Mouse (Mus musculus) midbrain, embryonic 12.5 days (tissue): ENCODE results near the gene Lyve1. TPM values are rescaled to one million over a fixed set of nuclear protein-coding genes. Genes with fewer than 3 reads are reported as not detected.
"Not testable (repeated sequence)": the region's sequence is repeated elsewhere in the genome, so short reads cannot be mapped to it uniquely, and the experiment has no call there.

Experiments
- ATAC-seq: fragments of 200-750 bp; cut with Nextera tagmentation; 2 replicates; pipeline ENCODE4 v1.8.0; 2017; ENCODE audit warnings: low read depth, moderate TSS enrichment, moderate library complexity; ENCODE audit not compliant: low FRiP score
- H3K27ac ChIP-seq: fragments of 300-500 bp; sonication (generic); replicated peaks from 2 replicates; pipeline ENCODE4 v1.5.1; 2016; ENCODE audit warnings: mild to moderate bottlenecking
- H3K27me3 ChIP-seq: fragments of 300-500 bp; sonication (generic); 2 replicates; pipeline ENCODE4 v1.6.1; 2016; ENCODE audit warnings: mild to moderate bottlenecking
- H3K36me3 ChIP-seq: fragments of 300-500 bp; sonication (generic); 2 replicates; pipeline ENCODE4 v1.6.1; 2016
- H3K4me1 ChIP-seq: fragments of 300-500 bp; sonication (generic); 2 replicates; pipeline ENCODE4 v1.6.1; 2016
- H3K4me2 ChIP-seq: fragments of 300-500 bp; sonication (generic); replicated peaks from 2 replicates; pipeline ENCODE4 v1.6.1; 2016; ENCODE audit warnings: mild to moderate bottlenecking, moderate library complexity
- H3K4me3 ChIP-seq: fragments of 300-500 bp; sonication (generic); 2 replicates; pipeline ENCODE4 v1.5.1; 2016; ENCODE audit warnings: mild to moderate bottlenecking
- H3K9ac ChIP-seq: fragments of 300-500 bp; sonication (generic); replicated peaks from 2 replicates; pipeline ENCODE4 v1.6.1; 2016; ENCODE audit warnings: mild to moderate bottlenecking, moderate library complexity
- H3K9me3 ChIP-seq: fragments of 300-500 bp; sonication (generic); 2 replicates; pipeline ENCODE4 v1.6.1; 2016; ENCODE audit warnings: mild to moderate bottlenecking
- WGBS: fragments of 180-500 bp; shearing (Covaris S2); methylation state at CpG from one replicate; pipeline ENCODE4 v1.1.7; 2016; 5-methylcytosine and 5-hydroxymethylcytosine counted together
- polyA plus RNA-seq: library from polyadenylated mRNA; unstranded; fragments of >200 nt; fragmentation: Nextera tagmentation; extraction: Ambion mirVana; gene quantifications from 2 replicates; pipeline ENCODE4 v1.2.1, GENCODE M21; 2016

Gene Lyve1
- 5.2 and 9.2 TPM in 2 replicates for polyA plus RNA-seq

GRCm38 (mm10) chr7:110862751-110863289, at the start of gene Lyve1:
Gene Lyve1 (minus strand): TSS chr7:110863239.
- no peaks in the 10 kb centered on the region for H3K36me3 ChIP-seq
- no peaks in the 10 kb centered on the region for H3K9me3 ChIP-seq
- ATAC-seq: no peak
- 82% methylated on average over 12 of the region's 12 CpGs for WGBS
- H3K9ac ChIP-seq: no peak within 1 kb of the TSS
- H3K4me3 ChIP-seq: no peak within 1 kb of the TSS
- H3K4me2 ChIP-seq: no peak within 1 kb of the TSS
- H3K27me3 ChIP-seq: no peaks in the 10 kb centered on the region
- H3K27ac ChIP-seq: no peak within 1 kb of the TSS
- peaks cover 5% of the 10 kb centered on the region; the same call in 1 of the 2 replicates for H3K4me1 ChIP-seq

DNA sequence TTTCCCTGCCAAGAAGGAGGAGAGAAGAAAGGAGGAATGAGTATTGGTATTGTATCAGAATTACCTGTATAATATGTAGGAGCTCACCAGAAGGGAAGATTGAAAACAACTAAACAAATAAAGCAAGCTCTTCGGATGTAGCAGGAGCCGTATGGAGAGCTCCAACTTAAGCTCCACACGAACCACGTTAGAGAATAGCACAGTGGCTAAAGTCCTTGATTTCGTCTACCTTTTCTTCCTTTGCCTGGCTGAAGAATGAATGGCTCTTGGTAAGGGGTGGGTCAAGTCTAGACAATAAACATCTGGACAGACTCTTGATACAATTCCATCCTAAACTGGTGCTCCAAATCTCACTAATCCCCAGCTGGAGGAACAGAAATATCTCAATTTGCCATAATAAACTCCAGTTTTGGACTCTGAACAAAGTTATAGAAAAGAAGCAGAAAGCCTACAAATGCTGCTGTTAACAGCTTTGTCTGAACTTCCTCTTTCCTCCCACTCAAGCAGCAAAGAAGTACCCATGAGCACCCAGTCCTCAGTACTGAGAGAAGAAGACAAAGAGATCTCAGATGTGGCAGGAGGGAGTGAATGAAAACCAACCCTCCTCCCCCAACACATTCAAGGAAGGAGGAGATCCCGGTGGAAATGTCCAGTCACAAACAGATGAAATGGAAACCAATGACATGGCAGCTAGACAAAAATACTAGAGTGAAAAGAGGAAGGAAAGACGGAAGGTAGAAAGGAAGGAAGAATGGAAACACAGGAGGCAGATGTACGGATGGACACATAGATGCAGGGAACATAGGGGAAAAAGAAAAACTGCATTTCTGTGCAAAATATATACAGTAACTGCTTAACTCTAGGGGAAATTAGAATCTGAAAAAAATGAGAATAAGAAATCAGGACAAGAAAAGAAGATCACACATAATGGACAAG, 45.4 kb upstream of the Lyve1 start:
- no peaks in the 10 kb centered on the region for H3K36me3 ChIP-seq
- ATAC-seq: no peak

DNA sequence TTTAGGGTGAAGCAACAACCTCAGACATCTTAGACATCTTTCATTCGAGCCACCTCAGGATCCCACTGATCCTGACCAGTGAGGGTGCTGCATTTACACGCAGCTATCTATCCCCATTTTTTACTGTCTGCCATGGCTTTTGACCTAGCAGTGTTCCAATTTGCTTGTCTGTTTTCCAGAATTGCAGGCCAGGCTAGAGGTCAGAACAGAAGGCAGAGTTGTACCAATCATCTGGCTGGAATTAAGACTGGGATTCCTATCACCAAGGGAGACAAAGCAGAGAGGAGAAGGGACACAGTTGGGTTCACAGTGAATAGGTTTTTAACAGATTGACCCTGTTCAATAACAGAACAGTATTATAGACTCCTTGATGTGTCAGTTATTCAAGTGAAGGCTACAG, 43.5 kb upstream of the Lyve1 start:
- ATAC-seq: no peak
- no peaks in the 10 kb centered on the region for H3K27me3 ChIP-seq
- no peaks in the 10 kb centered on the region for H3K36me3 ChIP-seq
- no peak overlapping the region for H3K4me2 ChIP-seq
- H3K9me3 ChIP-seq: no peaks in the 10 kb centered on the region
- H3K4me3 ChIP-seq: no peak overlapping the region
- H3K27ac ChIP-seq: no peak overlapping the region
- 84% methylated on average over 2 of the region's 2 CpGs for WGBS
- no peaks in the 10 kb centered on the region for H3K4me1 ChIP-seq
- no peak overlapping the region for H3K9ac ChIP-seq

More for the DNA sequence above, 45.4 kb upstream of the Lyve1 start:
- H3K9ac ChIP-seq: no peak overlapping the region
- no peak overlapping the region for H3K4me2 ChIP-seq
- no peak overlapping the region for H3K27ac ChIP-seq
- no peaks in the 10 kb centered on the region for H3K4me1 ChIP-seq
- no peaks in the 10 kb centered on the region for H3K9me3 ChIP-seq
- no peak overlapping the region for H3K4me3 ChIP-seq
- no peaks in the 10 kb centered on the region for H3K27me3 ChIP-seq
- 78% methylated on average over 8 of the region's 8 CpGs for WGBS

DNA sequence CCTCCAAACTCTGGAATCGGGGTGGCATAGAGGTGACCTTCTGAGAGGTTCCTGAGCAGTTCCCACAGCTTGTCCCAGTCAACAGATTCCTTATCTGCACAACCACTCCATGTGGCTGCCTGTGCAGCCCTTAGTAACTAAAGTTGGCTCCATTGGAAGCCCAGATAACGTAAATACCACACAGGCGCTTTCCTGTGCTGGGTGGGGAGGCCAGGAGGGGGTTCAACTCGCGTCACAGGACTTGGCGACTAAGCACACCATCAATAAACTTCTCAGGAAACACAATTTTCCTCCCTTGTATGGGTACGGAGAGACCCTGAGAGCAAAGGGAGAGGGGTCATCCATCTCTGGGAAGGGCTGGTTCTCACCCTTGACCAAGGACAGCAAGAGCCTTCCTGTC, 40.2 kb upstream of the Lyve1 start:
- H3K9me3 ChIP-seq: no peaks in the 10 kb centered on the region
- no peaks in the 10 kb centered on the region for H3K36me3 ChIP-seq
- 79% methylated on average over 7 of the region's 7 CpGs for WGBS
- no peaks in the 10 kb centered on the region for H3K27me3 ChIP-seq
- no peak overlapping the region for H3K9ac ChIP-seq
- no peak overlapping the region for H3K27ac ChIP-seq
- no peak overlapping the region for H3K4me2 ChIP-seq
- H3K4me1 ChIP-seq: no peaks in the 10 kb centered on the region
- ATAC-seq: no peak
- no peak overlapping the region for H3K4me3 ChIP-seq

DNA sequence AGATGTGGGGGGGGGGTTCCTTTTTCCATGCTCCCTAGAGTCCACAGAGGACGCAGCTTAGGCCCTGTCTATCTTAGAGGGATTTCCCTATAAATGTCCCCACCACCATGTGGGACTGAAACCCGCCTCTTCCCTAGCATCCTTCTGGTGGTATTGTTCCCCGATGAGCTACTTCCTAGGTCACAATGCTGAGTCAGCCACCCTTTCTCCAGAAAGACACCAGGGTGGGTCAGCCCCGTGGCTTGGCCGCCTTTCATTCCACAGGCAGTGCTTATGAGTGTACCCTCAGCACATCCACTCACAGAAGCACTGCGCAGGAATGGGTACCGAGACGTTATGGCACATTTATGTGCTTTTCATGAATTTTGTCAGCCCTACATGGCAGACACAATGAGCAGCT, 34.2 kb upstream of the Lyve1 start:
- no peaks in the 10 kb centered on the region for H3K9me3 ChIP-seq
- H3K9ac ChIP-seq: no peak overlapping the region
- H3K36me3 ChIP-seq: no peaks in the 10 kb centered on the region
- H3K27ac ChIP-seq: no peak overlapping the region
- no peak overlapping the region for H3K4me2 ChIP-seq
- H3K27me3 ChIP-seq: no peaks in the 10 kb centered on the region
- 83% methylated on average over 8 of the region's 8 CpGs for WGBS
- no peak for ATAC-seq
- H3K4me1 ChIP-seq: no peaks in the 10 kb centered on the region
- no peak overlapping the region for H3K4me3 ChIP-seq

DNA sequence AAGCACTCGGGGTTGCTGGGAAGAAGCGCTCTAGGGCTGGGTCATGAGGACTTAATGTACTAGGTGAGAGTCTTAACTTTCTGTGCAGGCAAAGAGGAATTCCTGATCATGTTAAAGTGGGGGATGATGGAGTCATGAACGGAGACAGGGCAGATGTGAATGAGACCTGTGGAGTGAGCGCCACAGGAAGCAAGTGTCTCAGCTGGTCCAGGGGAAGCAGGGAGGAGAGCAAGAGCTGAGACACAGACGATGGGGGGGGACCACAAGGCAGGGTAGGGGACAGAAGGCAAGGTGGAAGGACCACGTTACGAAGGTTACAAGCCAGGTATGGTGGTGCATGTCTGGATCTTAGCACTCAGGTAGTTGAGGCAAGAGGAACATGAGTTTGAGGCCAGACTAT, 33.4 kb upstream of the Lyve1 start:
- WGBS: 90% methylated on average over 7 of the region's 7 CpGs
- no peak overlapping the region for H3K4me2 ChIP-seq
- no peaks in the 10 kb centered on the region for H3K36me3 ChIP-seq
- H3K9me3 ChIP-seq: no peaks in the 10 kb centered on the region
- H3K27ac ChIP-seq: no peak overlapping the region
- no peak overlapping the region for H3K9ac ChIP-seq
- no peak for ATAC-seq
- no peaks in the 10 kb centered on the region for H3K4me1 ChIP-seq
- H3K4me3 ChIP-seq: no peak overlapping the region
- no peaks in the 10 kb centered on the region for H3K27me3 ChIP-seq

DNA sequence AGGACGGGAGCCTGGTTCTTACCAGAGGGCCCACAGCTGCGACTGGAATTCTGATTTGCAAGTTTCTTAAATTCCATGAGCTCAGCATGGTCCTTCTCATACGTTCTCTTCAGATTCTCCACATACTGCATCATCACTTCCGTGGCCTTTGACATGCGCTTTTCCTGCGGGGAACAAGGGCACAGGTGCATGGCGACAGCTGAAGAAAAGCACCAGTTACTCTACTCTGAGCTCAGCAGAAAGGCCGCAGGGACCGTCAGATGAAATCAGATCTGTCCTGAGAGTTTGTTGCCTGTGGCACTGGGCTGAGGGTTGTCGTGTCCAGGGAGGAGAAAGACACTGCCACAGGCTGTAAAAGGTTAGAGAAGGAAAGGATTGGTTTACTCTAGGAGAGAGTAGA, 32.7 kb upstream of the Lyve1 start:
- not testable (repeated sequence) for H3K4me2 ChIP-seq, H3K9me3 ChIP-seq, H3K36me3 ChIP-seq, H3K4me3 ChIP-seq, ATAC-seq, H3K27ac ChIP-seq, H3K9ac ChIP-seq, H3K4me1 ChIP-seq, H3K27me3 ChIP-seq
- WGBS: 84% methylated on average over 10 of the region's 10 CpGs

DNA sequence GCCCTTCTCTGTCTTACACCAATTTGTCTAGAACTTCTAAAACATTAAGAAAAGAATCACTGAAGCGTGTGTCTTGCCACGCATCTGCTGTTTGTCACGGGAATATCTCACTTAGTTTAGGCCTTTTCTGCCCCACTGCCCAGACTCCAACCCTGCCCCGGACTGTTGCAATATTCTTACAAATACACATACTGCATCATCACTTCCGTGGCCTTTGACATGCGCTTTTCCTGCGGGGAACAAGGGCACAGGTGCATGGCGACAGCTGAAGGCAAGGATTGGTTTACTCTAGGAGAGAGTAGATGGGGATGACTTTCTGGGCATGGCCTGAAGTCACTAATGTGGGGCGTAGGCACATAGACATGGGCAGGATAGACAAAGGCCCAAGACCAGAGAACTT, 31.6 kb upstream of the Lyve1 start:
- 86% methylated on average over 9 of the region's 9 CpGs for WGBS
- H3K9me3 ChIP-seq: no peaks in the 10 kb centered on the region
- no peak overlapping the region for H3K9ac ChIP-seq
- H3K27ac ChIP-seq: no peak overlapping the region
- H3K4me2 ChIP-seq: no peak overlapping the region
- no peaks in the 10 kb centered on the region for H3K27me3 ChIP-seq
- H3K36me3 ChIP-seq: no peaks in the 10 kb centered on the region
- H3K4me1 ChIP-seq: no peaks in the 10 kb centered on the region
- H3K4me3 ChIP-seq: no peak overlapping the region
- no peak for ATAC-seq

DNA sequence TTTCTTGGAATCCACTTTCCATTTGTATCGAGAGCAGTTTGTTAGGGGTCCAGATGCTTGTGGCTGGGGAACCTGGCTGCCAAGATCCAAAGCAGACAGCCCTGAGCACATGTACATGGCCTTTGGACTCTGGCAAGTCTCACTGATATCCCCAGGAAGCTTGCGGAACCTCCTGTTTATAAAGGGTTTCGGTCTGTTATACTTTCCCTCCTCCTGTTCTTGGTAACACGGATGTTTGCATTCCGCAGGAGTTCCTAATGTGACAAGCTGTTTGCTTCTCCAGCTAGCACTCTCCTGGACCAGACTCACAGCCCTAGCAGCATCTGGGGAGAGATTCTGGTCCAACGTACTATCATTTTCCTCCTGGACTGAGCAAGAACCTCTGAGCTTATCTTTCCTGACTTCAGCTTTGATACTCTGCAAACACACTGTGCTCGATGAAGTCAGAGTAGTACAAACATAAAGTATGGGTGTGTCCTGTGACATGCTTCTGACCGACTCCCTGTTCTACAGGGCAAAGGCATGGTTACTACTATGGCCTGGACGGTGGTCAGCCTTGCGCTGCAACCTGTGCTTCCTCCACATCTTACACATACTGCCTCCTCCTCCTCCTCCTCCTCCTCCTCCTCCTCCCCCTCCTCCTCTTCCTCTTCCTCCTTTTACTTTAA, 31.0 kb upstream of the Lyve1 start:
- H3K4me2 ChIP-seq: no peak overlapping the region
- H3K27me3 ChIP-seq: no peaks in the 10 kb centered on the region
- H3K36me3 ChIP-seq: no peaks in the 10 kb centered on the region
- no peak overlapping the region for H3K4me3 ChIP-seq
- WGBS: 82% methylated on average over 10 of the region's 10 CpGs
- no peak overlapping the region for H3K27ac ChIP-seq
- no peak overlapping the region for H3K9ac ChIP-seq
- no peak for ATAC-seq
- H3K9me3 ChIP-seq: no peaks in the 10 kb centered on the region
- H3K4me1 ChIP-seq: no peaks in the 10 kb centered on the region

- H3K4me2 ChIP-seq: no peak overlapping the region
- no peaks in the 10 kb centered on the region for H3K4me1 ChIP-seq
- H3K27me3 ChIP-seq: no peaks in the 10 kb centered on the region
- H3K36me3 ChIP-seq: no peaks in the 10 kb centered on the region
- no peaks in the 10 kb centered on the region for H3K9me3 ChIP-seq
- H3K27ac ChIP-seq: no peak overlapping the region
- no peak overlapping the region for H3K9ac ChIP-seq
- 79% methylated on average over 9 of the region's 9 CpGs for WGBS
- ATAC-seq: no peak
- no peak overlapping the region for H3K4me3 ChIP-seq
Observed at GRCm38 (mm10) chr7:110891501-110891986, 28.5 kb upstream of the Lyve1 start.

- no peaks in the 10 kb centered on the region for H3K27me3 ChIP-seq
Observed at GRCm38 (mm10) chr7:110881746-110882333, 18.8 kb upstream of the Lyve1 start.

GRCm38 (mm10) chr7:110878028-110878427, 15.0 kb upstream of the Lyve1 start:
- ATAC-seq: no peak
- 84% methylated on average over 4 of the region's 4 CpGs for WGBS
- H3K4me3 ChIP-seq: no peak overlapping the region
- no peak overlapping the region for H3K27ac ChIP-seq
- H3K9ac ChIP-seq: no peak overlapping the region
- H3K4me2 ChIP-seq: no peak overlapping the region
- no peaks in the 10 kb centered on the region for H3K36me3 ChIP-seq
- H3K27me3 ChIP-seq: no peaks in the 10 kb centered on the region
- H3K9me3 ChIP-seq: no peaks in the 10 kb centered on the region
- H3K4me1 ChIP-seq: no peaks in the 10 kb centered on the region

More at GRCm38 (mm10) chr7:110881746-110882333, 18.8 kb upstream of the Lyve1 start:
- Histone ChIP-seq H3K4me2 (no peak overlapping the region), H3K27ac (no peak overlapping the region), H3K9ac (no peak overlapping the region), H3K36me3 (no peaks in the 10 kb centered on the region), H3K9me3 (no peaks in the 10 kb centered on the region), H3K4me1 (no peaks in the 10 kb centered on the region), H3K4me3 (no peak overlapping the region)
- ATAC-seq: no peak
- 76% methylated on average over 2 of the region's 2 CpGs for WGBS
